Mouse (Mus musculus) right cerebral cortex, postnatal 25 days (tissue): ENCODE results near the gene Corin.
A peak's percentile ranks its signal among the peaks of the same experiment; 100 is the strongest.

Experiments
- DNase-seq: peaks from one replicate; pipeline ENCODE4 v3.0.0; 2022

Gene Corin

DNA sequence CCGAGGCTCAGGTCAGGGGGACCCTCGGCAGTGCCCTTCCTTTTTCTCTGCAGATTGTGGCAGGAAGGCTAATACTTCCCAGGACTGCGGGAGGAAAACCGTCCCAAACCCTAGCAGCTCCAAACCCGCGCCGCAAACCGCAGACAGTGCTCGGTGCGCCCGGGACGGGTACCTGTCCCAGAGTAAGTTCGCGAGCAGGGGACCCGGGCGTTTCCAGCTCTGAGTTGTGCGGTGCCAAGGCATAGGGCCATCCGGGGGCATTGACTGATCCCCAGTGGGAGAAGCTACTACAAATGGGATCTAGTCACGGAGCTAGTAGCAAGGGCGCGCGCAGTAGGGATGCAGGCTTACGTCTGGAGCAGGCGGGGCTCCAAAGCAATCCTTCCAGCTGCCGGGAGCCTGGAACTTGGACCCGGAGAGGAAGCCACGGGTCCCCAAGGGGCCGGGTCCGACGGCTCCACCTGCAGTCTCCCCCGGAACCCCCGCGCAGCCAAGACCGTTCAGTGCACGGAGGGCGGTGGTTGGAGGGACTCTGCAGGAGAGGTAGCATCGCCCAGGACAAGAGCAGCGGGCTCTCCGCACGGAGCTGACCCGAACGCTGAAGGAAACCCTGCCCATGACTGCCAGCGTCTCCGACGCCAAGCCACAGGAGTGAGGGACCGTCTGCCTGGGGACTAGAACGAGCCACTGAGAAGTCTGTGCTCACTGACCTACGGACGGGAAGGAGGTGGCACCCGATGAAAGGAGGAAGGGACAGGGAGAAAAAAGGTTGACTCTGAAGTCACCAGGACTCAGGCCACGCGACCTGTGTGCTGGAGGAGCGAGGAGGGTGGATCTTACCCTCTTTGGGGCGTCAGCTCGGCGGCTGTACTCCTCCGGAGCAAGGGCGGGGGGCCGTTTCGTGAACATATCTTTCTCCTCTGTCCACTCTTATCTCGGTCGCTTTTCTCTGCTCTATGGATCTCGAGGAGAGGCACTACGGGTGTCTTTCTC lies at the start of gene Corin:
Gene Corin, minus strand, starts transcription at position 943 of the 993 bp plus-strand sequence.
- DNase-seq: no peak

DNA sequence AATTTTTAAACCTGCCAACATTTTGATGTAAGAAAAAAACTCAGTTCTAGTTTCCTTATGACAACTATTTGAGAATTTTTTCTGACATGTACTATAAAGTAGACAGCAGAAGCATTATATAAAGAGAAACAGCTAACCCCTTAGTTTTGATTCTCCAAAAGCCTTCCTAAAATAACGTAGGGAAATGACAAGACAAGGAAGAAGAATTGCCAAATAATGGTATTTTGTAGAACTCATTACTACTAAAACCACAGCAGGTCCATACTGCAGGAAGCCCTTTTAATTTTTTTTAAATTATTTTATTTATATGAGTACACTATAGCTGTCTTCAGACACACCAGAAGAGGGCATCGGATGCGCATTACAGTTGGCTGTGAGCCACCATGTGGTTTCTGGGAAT lies 46.9 kb upstream of the Corin start:
- no peak for DNase-seq

DNA sequence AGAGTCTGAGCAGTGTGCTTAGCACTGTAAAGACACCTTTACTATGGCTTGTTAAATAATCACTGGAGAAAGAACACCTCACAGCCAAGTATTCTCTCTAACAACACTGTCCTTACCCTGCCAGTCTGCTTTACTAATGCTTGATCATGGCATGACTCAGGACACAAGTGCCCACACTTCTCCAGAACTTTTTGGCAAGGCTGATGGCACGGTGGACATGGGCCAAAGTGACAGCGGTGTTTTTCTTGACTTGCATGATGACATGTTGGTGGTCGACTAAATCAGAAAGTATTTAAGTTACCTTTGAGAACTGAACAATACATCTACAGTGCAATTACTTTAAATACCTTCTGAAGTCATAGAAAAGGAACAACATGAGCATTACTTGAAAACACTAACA lies 24.6 kb upstream of the Corin start:
- no peak for DNase-seq

DNA sequence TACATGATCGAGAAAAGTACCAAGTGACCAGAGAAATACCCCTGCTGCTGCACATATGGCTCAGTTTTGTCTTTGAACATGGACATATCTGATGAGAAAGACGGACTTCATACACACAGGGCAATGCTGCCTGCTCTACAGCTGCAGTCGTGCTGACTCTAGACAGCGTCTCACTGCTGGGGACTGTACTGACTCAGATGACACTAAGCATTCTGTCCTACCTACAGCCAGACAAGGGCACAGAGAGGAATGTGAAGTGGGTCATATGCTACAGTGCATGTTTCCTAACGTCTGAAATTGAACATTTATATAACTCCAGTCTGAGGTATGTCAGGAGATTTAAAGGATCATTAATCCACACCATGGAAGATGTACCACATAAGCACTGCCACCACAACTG lies 9.5 kb upstream of the Corin start:
- DNase-seq: no peak

DNA sequence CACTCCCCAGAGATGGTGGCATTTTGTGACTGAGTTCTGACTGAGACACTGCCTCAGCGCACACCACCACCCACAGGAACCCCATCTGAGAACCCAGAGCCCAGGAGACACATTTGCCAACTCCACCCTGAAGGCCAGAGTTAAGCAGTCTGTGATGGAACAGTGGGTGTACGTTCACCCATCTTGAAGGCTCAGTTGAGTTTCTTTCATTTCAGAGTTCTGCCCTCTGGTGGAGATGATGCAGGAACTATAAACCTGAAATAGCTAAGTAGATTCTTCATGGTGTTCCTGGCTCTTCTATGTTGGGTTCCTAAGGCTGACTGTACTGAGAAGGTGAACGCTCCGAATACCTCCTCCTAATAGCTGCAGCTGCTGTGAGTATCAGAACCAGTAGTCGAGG lies 1.5 kb upstream of the Corin start:
- no peak for DNase-seq

DNA sequence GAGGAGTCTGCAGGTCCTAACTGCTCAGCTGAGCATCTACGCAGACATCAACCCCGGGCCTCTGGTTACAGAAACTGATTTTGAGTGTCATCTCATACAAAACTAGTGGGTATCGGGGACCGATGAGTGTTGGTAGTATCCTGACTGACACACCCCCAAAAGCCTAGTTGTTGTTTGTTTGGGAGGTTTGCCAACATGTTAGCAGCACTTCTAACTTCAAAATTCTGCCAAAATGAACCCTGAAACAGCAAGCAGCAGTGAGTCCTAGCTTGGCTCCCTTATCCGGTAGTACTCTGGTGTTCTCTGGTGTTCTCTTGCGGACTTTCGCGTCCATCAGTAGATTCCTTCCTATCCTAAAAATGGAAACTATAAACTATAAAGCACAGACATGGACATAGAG lies 1.5 kb downstream of the Corin start:
- no peak for DNase-seq

DNA sequence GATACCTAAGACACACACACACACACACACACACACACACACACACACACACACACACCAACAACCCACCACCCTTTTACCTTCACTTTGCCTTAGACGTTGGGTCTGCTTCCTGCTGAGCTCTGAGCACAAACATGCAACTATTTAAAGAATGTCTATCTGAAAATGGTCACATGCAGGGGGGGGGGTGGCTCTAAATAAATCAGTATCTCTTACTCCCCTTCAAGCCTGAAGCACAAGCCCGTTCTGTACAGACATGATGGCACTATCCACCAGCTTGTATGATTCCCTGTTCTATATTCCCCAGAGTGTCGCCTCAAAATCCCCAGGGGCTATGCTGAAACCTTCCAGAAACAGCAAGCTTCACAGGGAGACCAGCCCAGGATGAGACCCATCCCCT lies 2.5 kb downstream of the Corin start:
- DNase-seq: no peak

DNA sequence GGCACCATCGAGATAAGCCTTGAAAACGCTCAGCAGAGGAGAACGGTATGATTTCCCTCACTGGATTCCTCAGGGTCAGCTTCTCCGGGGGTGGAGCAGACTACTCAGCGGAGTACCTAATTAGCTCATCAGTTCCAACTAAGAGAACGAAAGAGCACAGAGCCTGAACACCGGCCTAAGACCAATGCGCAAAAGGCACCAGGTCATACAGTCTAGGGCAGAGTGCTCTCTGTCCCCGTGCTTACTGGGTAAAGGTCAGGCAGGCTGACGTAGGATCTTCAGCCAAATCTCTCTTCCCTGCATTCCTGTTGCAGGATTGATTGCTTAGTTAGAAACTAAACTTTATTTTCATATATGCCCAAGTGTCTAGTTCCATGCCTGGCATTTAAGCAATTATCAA lies 6.0 kb downstream of the Corin start:
- DNase-seq: no peak

DNA sequence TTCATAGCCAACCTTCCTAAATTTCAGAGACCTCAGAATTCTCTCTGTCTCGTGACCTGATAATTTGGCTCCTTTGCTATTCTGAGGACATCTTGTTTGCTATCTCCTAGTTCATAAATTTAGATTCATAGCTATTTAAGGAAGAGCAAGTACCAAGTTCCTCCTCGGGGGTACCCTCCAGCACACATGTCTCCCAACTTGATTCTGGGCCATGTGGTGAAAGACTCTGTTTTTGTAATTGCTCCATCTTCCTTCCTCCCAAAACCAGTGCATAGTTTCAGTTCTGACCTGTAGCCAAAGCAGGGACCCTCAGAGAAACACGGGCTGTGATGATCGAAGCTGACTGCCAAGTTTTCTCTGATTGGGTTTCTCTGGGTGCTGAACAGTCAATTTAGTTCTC lies 7.5 kb downstream of the Corin start:
- DNase-seq: no peak

DNA sequence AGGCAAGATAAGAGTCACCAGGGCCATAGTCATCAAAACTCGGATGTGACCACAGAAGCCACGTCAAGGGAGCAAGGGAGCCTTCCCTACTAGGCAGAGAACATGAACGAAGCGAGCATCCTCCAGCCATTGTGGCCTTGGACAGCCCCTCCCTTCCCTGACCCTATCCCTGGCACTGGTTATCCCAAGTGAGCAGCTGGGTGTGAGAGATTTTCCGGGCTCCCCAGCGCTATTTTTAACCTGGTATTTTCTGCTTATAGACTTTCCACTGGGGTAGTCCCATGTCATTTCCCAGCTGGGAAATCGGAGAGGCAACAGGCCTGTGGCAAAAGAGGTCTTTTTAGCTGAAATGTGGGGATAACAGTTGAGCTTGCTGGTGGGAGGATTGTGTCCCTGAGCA lies 10.4 kb downstream of the Corin start:
- DNase-seq: no peak

DNA sequence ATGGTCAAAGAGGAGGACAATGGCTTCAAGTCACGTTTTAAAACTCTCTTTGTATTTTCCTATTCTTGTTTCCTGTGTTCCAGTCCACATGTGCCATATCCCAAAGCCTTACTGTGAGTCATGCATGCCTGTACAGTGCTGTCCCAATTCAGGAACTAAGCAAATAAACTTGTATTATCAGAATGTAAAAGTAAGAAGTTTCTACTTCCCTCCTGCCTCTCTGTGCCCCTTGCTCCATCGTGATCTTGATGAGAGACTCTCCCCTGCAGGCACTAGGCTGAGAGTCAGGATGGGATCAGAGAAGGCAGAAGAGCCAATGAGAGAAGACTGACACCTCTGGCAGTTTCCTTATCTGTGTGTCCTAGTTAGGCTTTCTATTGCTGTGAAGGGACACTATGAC lies 13.0 kb downstream of the Corin start:
- DNase-seq: no peak

DNA sequence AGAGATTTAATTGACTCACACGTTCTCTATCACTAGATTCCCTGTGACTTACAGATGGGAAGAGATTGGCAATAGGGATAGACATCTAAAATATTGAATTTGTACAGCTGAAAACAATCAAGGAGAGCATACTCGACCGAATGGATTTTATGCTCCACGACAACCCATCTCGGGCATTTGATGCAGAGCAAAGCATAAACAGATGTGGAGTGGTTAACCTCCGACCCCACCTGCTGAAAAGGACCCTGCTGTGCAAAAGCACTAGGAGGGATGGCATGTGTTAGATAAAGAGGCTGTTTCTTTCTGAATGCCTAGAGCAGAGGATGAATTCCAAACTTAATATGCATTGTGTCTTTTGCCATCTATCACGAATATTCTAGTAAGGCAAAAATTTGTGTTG lies 23.8 kb downstream of the Corin start:
- DNase-seq: no peak

DNA sequence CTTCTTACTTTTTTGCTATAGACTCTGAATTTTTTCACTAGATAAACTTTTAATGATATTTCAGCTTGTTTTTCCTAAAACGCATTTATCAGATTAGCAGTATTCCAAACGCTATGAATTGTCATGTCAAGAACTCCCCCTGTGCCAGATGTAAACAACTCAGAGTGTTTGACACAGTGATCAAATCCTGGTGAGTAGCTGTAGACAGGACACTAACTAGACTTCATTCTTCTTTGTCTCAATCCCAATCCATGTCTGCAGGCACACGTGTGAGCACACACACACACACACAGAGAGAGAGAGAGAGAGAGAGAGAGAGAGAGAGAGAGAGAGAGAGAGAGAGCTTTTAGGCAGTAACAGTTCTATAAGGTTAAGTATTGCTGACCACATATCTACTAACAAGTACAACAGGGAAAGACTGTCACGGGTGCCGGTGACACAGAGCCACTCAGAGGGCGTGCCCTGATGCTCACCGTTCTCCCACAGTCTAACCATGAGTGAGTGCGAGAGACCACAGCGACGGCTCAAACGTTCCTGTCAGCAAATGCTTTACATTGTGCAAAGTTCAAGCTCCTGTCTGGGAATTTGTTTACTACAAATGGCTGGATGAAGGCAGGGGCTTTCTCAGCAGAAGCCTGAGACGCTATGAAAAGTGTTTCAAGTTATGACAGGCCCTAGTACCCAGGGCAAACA lies 31.8 kb downstream of the Corin start:
- DNase-seq: no peak

DNA sequence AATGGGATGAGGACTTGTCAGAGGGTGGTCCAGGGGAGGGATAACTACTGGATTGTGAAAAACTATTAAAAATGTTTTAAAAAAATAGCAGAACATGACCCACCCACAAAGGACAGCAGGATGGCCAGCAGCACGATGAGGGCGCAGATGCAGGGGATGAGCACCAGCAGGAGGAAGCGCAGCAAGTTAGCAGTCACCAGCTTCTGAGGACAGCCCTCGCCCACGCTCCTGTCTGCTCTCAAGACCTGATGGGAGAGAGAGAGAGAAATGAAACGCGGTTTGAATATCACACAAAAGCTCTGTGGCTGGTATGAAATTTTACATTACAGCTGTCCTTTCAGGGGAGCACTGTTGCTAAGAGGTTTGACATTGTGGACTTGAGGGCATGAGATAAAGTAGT lies 32.5 kb downstream of the Corin start:
- DNase-seq: peak; percentile 10

DNA sequence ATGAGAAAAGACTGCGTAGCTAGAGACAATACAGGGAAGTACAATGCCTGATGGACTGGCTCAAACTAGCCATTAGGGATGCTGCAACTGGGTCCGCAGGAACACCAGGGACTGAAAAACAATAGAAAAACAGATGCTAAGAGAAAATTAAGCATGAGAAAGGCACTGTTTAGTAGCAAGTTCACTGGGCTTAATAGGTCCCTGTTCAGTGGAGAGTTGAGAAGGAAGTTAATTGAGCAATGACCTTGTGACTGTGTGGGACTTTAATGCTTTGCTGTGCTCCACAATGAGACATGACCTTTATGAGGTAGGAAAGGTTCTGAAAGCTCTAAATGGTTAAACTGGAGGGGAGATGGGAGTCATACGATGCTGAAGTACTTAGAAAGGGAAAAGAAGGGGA lies 39.3 kb downstream of the Corin start:
- DNase-seq: no peak

DNA sequence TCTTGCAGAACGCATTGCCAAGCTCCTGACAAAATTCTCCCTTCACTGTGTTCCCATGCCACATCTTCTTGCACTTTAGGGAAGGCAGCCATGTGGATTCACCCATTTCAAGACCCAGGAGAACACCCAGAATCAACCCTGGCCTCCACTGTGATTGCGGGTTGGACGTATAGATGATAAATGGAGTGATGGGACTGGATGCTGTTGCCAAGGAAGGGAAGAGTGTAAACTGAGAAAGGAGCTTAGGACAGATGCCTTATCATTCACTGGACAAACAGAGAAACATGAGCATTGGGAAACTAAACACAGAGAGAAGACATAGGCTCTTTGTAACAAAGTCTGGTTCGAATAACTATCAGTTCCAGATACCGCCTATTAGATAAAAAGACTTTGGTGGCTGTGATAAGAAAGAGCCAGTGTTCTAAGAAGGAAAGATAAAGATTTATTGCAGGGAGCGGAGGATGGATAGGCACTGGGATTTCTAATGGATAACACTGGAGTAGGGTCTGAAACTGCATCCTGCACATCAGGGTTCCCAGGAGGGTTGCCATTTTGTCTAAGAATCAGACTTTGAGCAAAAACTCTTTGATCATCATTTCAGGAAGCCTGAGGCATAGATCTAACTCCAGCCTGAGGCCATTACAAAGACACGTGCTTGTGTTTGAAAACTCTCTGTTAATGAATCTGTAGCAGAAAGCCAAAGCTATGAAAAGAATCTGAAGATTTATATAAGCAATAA lies 44.7 kb downstream of the Corin start:
- DNase-seq: no peak

DNA sequence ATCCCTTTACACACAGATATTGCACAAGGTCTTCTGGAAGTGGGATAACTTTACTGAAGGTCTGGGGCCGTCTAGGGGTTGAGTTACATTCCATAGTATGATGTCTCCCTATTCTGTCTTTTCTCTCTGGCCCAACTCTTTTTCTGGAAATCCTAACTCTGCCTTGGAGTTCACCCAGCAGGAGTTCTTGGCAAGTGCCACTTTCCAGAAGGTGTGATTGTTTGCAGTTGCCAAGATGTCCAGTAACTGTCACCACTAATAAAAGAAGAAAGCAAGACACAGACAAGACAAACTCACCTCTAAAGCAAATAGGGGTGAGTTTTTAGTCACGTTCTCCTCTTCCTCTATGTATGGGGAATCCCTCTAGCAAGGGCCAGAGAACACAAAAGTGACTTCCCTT lies 50.6 kb downstream of the Corin start:
- DNase-seq: peak; percentile 7

DNA sequence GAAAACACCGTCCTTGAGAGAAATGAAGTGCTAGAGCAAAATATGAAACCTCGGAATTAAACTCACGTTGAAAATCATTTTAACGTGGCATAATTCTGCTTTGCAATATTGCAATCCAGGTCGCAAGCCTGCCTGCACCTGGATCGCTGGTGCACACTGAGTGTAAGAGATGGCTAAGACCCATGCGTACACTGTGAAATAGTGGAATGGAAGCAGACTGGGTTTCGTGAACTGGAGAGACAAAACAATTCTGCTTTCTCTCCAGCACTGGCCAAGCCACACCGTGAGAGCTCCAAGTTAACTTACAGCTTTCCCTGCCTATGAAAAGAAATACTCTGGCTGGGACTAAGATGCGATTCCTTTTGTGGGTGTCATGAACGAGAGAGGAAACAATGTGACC lies 51.1 kb downstream of the Corin start:
- DNase-seq: no peak

DNA sequence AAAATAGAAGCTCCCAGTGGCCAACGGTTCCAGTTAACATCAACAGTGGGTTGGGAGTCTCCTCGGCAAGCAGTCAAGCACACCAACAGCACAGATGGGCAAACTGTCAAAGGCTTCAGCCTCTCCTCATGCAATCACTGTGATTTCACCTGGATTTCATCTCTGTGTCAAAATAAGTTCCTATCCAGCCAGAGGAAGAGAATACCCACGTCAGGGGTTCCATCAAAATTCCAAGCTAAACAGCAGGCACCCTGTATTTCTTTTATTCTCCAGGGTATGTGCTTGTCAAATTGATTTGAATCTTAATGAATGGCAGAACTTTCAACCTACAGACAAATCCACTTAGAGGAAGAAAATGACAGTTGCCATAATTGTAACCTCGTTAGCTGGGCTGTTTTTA lies 51.5 kb downstream of the Corin start:
- DNase-seq: no peak

DNA sequence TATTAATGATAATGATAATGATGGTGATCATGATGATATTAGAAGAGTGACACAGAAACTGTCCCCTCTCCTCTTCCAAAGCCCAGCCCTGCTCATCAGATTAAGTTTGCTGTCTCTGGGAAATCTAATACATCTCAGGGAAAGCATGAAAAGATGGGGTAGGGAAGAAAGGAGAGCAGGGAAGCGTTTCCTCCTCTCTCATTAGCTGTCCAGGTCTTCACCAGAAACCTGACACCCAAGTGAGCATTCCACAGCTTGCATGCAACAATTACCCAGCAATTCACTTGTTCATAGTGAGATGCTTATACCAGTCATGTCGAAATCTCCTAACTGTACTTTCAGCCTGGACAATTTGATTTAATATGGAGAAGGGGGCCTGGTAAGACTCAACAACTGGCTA lies 55.4 kb downstream of the Corin start:
- no peak for DNase-seq

DNA sequence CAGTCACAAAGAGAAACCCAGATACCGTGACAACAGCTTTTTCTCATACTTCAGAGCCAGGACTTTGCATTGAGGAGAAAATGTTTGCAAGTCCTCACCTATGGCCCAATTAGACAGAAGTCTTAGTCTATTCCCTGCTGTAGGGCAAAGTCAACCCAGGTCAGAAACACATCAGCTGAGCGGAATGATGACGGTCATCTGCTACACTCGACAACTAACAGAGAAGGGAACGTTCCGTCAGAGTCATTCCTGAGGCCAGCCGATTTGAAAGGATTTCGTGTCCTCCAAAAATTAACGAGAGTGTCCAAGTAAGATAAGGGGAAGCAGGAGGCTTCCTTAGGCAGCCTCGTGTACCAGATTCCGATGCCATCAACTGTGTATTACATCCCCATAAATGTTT lies 58.2 kb downstream of the Corin start:
- no peak for DNase-seq

DNA sequence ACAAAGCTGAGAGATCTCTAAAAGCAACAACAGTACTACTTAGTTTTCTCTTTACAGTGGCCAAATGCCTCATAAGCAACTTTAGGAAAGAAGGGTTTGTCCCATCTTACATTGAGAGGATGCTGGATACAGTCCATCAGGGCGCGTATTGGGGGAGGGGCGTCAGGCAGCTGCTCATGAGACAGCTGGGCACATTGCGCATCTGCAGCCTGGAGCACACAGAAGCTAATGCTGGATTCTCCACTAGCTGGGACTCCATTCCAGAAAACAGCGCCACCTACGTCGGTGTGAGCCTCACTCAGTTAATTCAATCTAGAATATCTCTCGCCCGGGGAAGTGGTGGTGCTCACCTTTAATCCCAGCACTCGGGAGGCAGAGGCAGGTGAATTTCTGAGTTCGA lies 60.3 kb downstream of the Corin start:
- DNase-seq: no peak

DNA sequence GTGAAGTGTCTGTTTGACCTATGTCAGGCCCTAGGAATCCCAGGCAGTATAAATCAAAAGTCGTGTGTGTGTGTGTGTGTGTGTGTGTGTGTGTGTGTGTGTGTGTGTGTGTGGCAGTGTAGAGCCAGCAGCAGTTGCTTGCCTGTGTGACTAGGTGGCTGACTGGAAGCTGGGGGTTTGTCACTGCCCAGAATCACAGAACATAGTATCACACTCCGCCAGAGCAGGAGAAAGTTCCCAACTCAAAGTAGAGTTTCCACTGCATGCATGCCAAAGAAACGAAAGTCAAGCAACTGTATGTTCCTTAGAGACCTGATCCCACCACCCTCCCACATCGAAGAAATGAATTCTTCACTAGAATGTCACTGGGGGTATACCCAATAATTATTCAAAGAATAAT lies 61.3 kb downstream of the Corin start:
- DNase-seq: no peak

DNA sequence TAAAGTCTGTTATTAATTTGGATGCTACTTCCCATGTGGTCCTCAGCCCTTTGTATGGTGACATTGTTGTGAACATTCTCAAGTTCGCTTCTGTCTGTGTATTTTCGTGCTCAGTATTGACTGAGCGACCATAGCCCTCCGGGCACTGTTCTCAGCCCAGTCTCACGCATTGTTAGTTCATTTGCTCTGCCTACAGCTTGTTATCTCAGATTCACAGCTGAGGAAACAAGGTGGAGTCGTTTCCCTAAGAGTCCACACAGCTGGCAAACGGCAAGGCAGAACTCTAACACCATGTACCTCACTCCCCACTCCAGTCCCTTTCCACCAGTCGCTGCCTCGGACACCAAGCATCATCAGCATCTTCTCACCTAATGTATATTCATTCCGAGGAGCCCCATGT lies 63.1 kb downstream of the Corin start:
- no peak for DNase-seq
